Mouse (Mus musculus) G1E-ER4 (cell line): Measurements from ENCODE around the gene 6030498E09Rik. TPM values are rescaled to one million over a fixed set of nuclear protein-coding genes. Genes with fewer than 3 reads are reported as not detected.

Experiments
- GATA1 ChIP-seq: IDR thresholded peaks from one replicate; pipeline ENCODE4 v1.8.0; 2012; ENCODE audit warnings: low read length, inconsistent platforms
- polyA plus RNA-seq: library from polyadenylated mRNA; stranded (reverse); fragments of >175 nt; gene quantifications from 2 replicates; pipeline ENCODE4 v1.2.3, GENCODE M21; 2012

6030498E09Rik gene
- not detected in 2 replicates for polyA plus RNA-seq

DNA sequence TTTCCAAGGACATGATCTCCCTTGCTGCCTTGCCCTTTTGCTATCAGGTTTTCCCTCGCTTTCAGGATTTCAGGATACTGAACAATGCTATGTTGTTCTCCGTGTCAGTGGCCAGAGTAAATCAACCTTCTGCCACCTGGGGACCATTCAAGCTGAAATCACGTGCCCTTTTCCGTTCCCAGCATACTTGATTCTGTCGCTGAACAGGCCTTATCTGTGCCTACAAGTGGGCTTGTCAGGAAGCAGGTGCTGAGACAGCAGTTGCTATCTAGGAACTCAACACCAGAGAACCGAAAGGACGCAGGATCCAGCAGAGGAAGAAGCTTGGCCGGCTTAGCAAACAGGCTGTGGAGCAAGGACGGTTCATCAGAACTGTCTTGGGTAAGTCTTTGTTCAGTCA lies at the start of gene 6030498E09Rik:
6030498E09Rik (plus strand) TSS at position 194 of the 400 bp plus-strand sequence.
- TF ChIP-seq GATA1, result no peak

DNA sequence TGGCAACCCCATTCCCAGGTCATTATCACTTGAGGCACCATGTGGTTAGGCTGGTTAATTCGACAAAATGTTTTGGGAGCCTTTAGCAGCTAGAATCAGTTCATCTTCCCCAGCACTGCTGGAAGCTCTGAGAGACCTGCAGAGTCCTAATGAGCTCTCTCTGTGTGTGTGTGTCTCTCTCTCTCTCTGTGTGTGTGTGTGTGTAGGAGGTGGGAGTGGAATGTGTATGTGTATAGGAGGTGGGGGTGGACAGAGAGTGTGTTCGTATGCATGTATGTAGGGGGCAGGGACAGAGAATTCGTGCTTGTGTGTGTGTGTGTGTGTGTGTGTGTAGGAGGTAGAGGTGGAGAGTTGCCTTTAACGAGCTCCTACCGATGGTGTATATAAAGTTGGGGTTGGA lies 42.4 kb upstream of the 6030498E09Rik start:
- TF ChIP-seq GATA1, result no peak

DNA sequence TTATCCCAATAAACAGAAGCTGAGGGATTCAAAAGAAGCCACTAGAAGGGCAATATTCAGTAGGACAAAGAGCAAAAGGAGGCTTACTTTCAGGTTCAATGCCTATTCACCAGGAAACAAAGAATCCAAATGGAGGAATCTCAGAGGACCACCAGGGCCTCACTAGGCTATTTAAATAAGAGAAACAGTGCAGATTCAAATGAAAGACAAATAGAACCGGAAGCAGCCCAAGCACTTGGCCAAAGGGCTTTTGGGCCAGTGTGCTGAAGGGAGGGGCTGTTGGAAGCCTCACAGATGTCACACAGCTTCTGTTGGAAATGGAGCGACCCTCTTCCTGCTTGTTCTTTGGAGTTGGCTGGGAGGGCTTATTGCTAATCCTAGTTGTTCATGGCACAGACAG lies 41.8 kb upstream of the 6030498E09Rik start:
- TF ChIP-seq GATA1, result no peak

- TF ChIP-seq GATA1, result no peak
Observed at GRCm38 (mm10) chrX:38733683-38734082, 38.8 kb upstream of the 6030498E09Rik start.

- TF ChIP-seq GATA1, result no peak
Observed at GRCm38 (mm10) chrX:38734916-38735880, 37.3 kb upstream of the 6030498E09Rik start.

DNA sequence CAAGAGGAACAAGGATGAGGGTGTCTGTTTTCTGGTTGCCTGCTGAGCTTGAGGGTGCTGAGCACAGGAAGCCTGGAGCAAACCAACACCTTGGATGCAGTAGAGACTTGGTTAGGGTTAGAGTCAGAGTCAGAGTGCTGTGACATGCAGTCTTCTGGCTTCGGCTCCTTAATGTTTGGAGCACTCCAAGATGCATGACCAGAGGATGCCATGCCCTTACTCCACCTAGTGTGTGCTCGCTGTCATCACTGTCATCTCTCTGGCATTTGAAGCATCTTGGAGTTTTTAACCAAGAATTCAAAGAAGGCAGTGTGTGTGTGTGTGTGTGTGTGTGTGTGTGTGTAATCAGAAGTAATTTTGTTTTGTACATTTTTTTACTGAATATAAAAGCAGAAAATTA lies 1.0 kb upstream of the 6030498E09Rik start:
- no peak for TF ChIP-seq GATA1

- TF ChIP-seq GATA1, result no peak
Observed at GRCm38 (mm10) chrX:38771886-38772285, 585 bp upstream of the 6030498E09Rik start.

DNA sequence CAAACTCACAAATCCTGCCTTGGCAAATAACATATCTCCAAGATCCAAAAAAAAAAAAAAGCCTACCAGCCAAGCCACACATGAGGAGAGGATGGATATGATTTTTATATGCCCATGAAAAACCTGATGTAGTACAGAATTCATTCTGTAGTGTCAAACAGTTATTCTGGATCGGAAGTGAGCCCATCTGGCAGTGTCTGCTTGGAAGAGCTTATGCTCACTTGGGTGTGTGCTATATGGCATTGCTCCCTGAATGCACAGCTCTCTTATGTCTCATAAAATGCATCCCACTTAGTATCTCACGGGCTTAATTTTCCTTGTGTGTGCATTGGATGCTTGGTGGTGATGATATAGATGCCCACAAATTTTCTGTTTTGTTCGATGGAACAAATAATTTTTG lies 21.9 kb downstream of the 6030498E09Rik start:
- no peak for TF ChIP-seq GATA1

- TF ChIP-seq GATA1, result no peak
Observed at GRCm38 (mm10) chrX:38813934-38814333, 41.5 kb downstream of the 6030498E09Rik start.

DNA sequence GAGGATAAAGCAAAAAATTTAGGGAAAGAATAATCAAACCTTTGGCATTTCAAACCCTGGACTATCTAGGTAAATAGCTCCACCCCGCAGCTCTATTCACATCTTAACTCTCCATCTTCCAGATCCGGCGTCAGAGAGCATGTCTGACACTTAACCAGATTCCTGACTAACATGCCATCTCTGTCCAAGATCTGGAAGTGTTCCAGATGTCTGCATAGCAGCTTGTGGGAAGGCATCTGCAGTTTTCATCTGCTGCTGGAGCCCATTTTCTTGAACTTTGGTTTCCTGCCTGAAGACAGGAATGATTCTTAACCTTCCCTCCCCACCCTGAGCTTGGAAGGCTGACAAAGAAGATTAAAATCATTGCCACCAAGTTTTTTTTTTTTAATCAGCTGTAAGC lies 44.4 kb downstream of the 6030498E09Rik start:
- no peak for TF ChIP-seq GATA1

DNA sequence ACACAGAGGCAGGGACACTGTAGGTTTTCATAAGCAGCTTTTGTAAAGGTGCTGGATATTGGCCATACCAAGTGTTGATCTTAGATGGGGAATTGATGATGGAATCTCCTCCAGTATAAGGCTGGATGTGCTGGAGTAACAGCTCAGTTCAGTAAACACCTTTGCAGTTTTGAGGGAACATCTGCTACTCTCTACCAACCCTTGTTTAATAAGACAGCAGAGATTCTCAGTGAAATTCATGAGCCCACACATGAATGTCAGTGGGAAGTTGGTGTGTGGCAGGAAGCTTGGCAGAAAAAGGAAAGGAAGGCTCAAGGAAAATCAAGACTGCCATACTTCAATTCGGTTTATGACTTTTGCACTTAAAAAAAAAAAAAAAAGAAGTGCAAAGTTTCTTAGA lies 186.1 kb downstream of the 6030498E09Rik start:
- TF ChIP-seq GATA1, result no peak

DNA sequence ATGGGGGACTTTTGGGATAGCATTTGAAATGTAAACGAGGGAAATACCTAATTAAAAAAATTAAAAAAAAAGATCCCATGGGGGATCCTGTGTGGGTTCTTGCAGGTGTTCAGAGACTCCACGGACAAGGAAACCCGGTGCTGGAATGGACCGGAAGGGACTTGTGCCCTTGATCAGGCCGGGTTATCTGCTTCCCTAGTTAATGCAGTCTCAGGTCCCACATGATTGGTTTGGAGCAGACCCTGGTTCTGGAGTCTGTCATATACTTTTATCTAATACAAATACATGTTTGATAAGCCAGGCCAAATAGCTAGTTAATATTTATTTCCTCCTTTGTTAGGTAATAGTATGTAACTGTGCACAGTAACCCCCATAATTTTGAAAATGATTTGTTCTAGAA lies 223.8 kb downstream of the 6030498E09Rik start:
- TF ChIP-seq GATA1, result no peak

Other genes starting within 250 kb of the 6030498E09Rik start
- 7.6 and 9.9 TPM in 2 replicates for gene Cul4b, start 196.5 kb upstream of the 6030498E09Rik start, polyA plus RNA-seq
- 0.43 and 1.4 TPM in 2 replicates for gene Mcts1, start 172.1 kb upstream of the 6030498E09Rik start, polyA plus RNA-seq
- gene C1galt1c1, start 137.6 kb upstream of the 6030498E09Rik start, polyA plus RNA-seq, result 0.25 and 0.28 TPM in 2 replicates